Mouse (Mus musculus) E14TG2a.4 (cell line): Measurements from ENCODE around the gene Sys1.

Experiments used
- CTCF ChIP-seq: conservative IDR thresholded peaks from 2 replicates; pipeline ENCODE4 v1.5.1; 2014; ENCODE audit warnings: low read length
- POU5F1 ChIP-seq: IDR thresholded peaks from 2 replicates; pipeline ENCODE4 v1.6.1; 2014; ENCODE audit warnings: low read length, borderline replicate concordance

DNA sequence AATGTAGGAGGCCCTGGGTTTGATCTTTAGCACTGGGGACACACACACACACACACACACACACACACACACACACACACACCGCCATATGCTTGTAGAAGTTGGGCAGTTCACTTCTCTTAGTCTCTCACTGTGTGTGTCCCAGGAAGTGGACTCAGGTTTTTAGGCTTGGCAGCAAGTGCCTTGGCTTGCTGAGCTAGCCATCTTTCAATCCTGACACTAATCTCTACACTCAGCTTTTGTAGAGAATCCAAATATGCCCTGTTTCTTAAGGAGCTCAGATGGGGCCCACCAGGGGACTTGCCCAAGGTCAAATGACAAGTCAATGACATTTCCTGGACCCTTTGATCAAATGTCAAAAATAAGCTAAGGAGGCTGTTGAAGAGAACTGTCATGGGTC, 351 bp upstream of the Sys1 start:
- no peak for TF ChIP-seq CTCF
- no peak for TF ChIP-seq POU5F1
